Mouse (Mus musculus) cerebellum, postnatal 36 days (tissue): Measurements from ENCODE around the gene Tns3.
"Not testable (repeated sequence)": the region's sequence is repeated elsewhere in the genome, so short reads cannot be mapped to it uniquely, and the experiment has no call there.

Experiments used
- DNase-seq, 2 experiments: peaks; one replicate each; pipeline ENCODE4 v3.0.0; 2021 to 2022; ENCODE audit warnings: mixed read lengths in 2 of 2

Gene Tns3

GRCm38 (mm10) chr11:8572762-8573161, 91.6 kb downstream of the Tns3 start:
- no peak for DNase-seq

- DNase-seq = no peak
Observed at GRCm38 (mm10) chr11:8569232-8570028, 94.9 kb downstream of the Tns3 start.

DNA sequence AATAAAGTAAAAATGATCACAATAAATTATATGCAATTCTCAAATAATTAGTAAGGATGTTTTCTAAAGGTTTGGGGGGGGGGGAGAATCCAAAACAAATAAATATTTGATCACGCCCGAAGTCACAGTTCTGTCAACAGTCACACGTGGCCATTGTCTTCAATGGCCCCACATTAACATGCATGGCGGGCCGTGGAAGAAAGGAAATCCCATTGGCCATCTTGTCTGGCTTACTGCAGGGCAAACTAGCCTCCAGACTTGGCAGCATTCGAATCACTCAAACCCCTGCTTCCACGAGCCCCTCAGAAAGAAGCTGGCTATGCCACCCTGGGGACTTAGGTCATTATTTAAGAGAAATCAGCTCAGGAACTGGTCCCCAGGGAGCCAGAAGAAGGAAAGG, 95.5 kb downstream of the Tns3 start:
- DNase-seq = no peak

- no peak for DNase-seq
Observed at GRCm38 (mm10) chr11:8566250-8566853, 98.0 kb downstream of the Tns3 start.

DNA sequence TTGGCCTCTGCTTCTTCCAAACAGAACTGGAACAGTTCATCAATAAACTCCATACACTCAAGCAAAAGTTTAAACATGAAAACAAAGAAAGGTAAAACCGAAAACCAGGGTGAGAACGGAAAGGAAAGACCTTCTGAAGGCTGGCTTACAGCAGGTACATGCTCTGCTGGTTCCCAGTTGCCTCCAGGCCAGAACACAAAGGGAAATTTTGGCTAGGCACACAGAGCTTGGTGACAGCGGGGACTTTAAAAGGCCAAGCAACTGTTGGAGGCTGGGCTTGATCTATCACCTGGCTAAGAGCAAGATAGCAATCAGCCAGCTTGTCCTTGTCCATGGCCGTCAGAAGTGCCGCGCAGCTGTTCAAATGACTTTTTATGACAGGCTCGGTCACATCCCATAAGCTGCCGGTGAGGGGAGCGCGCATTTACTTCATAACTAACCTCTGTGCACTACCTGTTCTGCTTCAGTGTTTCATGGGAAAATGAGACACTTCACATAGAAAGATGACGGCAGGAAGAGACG, 105.5 kb downstream of the Tns3 start:
- DNase-seq = no peak

DNA sequence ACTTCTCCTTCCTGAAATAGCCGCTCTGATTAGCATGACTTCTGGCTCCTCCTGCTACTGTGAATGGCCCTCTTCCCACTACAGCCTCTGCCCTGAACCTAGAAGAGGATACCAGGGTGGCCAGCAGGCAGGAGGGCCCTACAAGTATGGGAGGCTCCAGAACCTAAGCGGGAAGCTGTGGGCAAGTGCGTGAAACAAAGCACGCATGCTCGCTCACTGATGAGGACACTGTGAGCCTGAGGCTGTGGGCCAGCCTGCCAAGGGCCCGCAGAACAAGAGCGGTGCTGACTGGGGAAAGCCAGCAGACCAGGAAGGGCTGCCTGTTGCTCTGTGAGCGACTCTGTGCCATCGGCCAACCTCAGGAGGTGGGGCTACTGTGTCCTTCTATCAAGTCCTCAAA, 106.1 kb downstream of the Tns3 start:
- peak; percentile 7 to 20 for DNase-seq

- no peak for DNase-seq
Observed at GRCm38 (mm10) chr11:8557006-8557405, 107.3 kb downstream of the Tns3 start.

DNA sequence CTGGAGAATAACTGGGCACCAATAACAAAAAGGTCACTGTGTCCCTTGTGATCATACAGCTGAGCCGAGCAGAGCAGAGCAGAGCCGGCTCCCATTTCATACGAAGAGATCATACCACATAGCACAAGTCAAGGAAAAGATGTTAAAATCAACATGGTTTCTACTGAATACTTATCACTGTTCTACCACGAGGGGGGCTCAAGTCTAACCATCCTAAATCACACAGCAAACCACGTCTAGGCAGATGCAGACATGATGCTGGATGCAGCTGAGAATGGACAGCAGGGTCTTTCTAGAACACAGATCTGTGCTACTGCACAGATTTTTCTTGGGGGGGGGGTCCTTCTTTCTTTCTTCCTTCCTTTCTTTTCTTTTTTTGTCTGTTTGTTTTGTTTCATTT, 112.6 kb downstream of the Tns3 start:
- DNase-seq = no peak

DNA sequence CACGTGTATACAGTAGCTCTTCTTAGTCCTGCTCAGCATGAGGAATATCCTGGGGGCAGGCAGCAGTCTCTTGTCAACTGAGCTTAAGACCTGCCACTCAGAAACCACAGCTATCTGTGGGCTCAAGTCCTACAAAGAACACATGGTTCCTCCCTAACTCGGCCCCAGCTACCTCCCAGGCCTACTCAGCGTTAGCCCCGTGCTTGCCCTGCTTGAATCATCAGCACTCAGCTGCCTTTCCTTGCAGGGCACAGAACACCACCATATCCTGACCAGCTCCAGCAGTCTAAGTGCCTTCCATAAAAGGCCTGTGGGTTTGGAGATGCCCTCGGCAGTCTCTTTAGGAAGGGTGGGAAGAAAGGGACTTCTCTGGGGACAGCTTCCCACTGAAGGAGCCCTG, 116.7 kb downstream of the Tns3 start:
- no peak for DNase-seq

DNA sequence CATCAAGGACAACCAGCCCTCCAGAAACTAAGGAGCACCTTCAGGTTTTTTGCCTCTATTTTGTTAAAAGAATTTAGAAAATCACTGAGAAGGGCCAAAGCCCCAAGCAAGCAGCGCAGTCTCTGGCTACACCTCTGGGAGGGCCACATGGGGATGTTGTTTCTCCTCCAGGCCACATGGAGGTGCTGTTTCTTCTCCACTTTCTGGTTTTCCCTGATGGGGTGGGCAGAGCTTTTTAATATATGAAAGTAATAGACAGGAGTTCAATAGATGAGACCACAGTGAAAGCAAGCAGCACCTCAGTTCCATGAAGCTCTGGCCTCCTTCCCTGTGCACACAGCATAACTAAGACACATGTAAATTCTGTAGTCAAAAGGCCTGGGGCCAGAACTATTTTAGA, 118.5 kb downstream of the Tns3 start:
- DNase-seq = no peak

GRCm38 (mm10) chr11:8544355-8544754, 120.0 kb downstream of the Tns3 start:
- no peak for DNase-seq

- no peak for DNase-seq
Observed at GRCm38 (mm10) chr11:8541222-8541815, 123.0 kb downstream of the Tns3 start.

GRCm38 (mm10) chr11:8539593-8540265, 124.6 kb downstream of the Tns3 start:
- DNase-seq = no peak

- no peak for DNase-seq
Observed at GRCm38 (mm10) chr11:8537013-8537614, 127.2 kb downstream of the Tns3 start.

DNA sequence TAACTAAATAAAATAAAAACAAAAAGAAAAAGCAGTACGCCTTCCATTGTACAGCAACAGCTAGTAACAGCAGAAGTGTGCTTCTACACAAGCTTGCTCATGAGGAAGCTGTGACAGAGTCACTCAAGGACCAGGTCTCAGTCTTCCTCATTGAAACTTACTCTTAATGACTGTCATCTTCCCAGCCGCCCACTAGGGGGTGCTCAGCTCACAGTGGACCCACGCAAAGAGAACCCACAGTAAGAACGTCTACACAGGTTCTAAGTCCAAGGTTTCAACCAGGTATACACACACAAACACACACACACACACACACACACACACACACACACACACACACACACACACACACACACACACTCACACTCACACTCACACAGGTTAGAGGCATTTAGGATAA, 129.4 kb downstream of the Tns3 start:
- DNase-seq = peak; percentile 70 to 74

DNA sequence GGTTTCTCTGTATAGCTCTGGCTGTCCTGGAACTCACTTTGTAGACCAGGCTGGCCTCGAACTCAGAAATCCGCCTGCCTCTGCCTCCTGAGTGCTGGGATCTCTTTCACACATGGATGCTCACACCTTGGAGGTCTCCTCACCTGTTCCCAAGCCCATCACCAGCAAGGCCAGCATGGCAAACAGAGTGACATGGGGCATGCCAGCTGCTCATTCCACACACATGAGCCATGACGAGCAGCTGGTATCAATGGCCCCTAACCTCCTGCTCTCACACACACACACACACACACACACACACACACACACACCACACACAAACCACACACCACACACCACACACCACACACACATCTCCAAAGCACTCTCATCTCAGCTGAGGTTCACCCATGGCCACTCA, 131.6 kb downstream of the Tns3 start:
- DNase-seq = not testable (repeated sequence)

DNA sequence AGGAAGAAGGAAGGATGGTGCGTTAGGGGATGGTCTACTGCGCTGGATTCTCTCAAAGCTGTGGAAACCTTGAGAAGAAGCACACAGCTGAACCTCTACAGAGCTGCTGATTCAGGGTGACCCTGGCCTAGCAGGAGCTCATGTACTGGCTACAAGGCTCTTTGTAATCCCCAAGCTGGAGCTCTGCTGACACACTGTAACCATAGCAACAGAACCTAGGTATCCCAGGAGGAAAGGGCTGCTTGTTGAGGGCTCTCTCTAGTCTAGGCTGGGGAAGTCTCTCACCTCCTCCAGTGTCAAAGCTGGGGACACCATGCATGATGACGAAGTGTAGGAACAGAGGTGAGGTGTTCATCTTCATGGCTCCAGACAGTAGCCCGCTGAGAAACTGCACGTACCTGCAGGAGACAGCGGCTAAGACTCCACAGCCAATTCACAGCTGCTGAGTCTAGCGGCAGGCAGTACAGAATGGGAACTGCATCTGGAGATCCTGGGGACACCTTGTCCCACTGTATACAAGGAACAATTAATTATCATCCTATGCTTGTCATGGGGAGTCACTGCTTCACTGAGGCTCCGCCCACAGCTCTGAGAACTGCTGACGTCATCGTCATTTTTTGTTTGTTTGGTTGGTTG, 132.1 kb downstream of the Tns3 start:
- no peak for DNase-seq

GRCm38 (mm10) chr11:8530506-8530905, 133.8 kb downstream of the Tns3 start:
- DNase-seq = no peak

DNA sequence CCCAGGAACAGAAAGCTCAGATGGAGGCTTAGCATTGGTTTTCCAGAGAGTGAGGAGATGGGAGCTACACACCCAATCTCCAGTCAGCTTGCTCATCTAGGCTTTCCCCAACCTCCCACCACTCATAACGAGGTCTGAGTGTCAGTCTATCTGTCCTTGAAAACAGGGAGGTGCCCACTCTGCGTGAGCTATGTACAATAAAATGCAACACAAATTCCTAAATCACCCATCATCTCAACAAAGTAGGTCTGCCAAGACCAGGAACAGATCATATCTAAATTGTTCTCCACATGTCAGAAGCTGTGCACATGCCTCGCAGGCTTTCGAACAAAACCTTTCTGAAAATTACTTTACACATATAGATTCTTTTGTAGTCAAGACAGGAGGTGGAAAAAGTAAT, 134.3 kb downstream of the Tns3 start:
- DNase-seq = no peak

GRCm38 (mm10) chr11:8525463-8526145, 138.7 kb downstream of the Tns3 start:
- DNase-seq = no peak

- DNase-seq = peak; percentile 86 to 88
Observed at GRCm38 (mm10) chr11:8523344-8524126, 140.8 kb downstream of the Tns3 start.
